Mouse (Mus musculus) 3134 (cell line): ENCODE data around the gene Col17a1.

Experiments
- DNase-seq: peaks from one replicate; pipeline ENCODE4 v3.0.0-alpha.2; 2011; ENCODE audit warnings: low spot score; ENCODE audit not compliant: insufficient read length; ENCODE audit errors: extremely low read depth

Gene Col17a1

DNA sequence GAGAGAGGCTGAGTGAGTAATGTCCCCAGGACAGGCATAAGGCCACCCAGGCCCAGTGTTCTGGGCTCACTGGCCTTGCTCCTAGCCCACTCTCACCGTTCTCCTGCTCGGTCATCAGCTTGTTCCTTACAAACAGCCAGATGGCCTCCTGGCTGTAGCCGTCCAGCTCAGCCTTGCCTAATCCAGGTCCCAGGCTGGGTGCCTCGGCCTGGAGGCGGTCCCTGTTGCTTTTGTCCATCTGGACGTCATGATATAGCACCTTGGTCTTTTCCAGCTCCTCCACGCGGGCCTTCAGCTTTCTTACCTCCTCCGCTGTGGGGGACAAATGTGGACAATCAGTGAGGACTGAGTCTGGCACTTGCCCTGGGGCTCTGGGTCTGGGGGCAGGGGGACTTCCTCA, 23.5 kb downstream of the Col17a1 start:
- DNase-seq = no peak

- no peak for DNase-seq
Measured at GRCm38 (mm10) chr19:47667601-47668000, 24.3 kb downstream of the Col17a1 start.

GRCm38 (mm10) chr19:47659765-47660408, 32.0 kb downstream of the Col17a1 start:
- DNase-seq = peak; percentile 58

GRCm38 (mm10) chr19:47658914-47659535, 32.9 kb downstream of the Col17a1 start:
- peak; percentile 61 for DNase-seq

DNA sequence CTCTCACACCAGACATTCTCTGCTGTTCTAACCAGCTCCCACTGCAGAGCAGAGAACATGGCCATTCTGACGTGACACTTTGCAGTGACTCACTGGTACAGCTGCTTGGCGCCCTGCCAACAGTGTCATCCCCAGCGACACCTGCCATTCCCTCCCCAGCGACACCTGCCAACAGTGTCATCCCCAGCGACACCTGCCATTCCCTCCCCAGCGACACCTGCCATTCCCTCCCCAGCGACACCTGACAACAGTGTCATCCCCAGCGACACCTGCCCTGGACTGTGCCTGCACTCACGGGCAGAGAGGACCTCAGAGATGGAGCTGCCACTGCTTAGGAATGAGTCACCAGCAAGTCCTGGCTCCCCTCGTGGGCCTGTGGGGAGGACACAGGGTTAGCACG, 37.0 kb downstream of the Col17a1 start:
- DNase-seq = peak; percentile 57

GRCm38 (mm10) chr19:47653173-47653572, 38.7 kb downstream of the Col17a1 start:
- DNase-seq = no peak

GRCm38 (mm10) chr19:47652255-47652654, 39.6 kb downstream of the Col17a1 start:
- DNase-seq = no peak

GRCm38 (mm10) chr19:47651160-47651480, 40.8 kb downstream of the Col17a1 start:
- DNase-seq = no peak

GRCm38 (mm10) chr19:47650366-47651159, 41.3 kb downstream of the Col17a1 start:
- DNase-seq = no peak

DNA sequence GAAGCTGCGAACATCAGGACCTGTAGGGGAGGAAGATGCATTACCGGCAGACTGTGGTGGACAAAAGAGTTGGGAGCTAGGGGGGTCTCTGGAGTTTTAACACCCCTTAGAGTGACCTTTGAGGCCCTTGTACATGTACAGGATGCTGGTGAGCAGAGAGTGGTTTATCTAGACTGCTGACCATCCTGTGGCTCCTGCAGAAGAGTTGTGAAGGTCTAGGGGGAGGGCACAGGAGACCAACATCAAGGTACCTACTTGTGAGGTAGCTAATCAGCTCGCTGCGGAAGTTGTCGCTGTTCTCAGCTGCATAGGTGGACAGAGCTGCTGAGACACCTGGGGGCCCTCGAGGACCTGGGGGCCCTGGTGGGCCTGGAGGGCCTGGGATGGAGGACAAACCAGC, 42.8 kb downstream of the Col17a1 start:
- DNase-seq = no peak

DNA sequence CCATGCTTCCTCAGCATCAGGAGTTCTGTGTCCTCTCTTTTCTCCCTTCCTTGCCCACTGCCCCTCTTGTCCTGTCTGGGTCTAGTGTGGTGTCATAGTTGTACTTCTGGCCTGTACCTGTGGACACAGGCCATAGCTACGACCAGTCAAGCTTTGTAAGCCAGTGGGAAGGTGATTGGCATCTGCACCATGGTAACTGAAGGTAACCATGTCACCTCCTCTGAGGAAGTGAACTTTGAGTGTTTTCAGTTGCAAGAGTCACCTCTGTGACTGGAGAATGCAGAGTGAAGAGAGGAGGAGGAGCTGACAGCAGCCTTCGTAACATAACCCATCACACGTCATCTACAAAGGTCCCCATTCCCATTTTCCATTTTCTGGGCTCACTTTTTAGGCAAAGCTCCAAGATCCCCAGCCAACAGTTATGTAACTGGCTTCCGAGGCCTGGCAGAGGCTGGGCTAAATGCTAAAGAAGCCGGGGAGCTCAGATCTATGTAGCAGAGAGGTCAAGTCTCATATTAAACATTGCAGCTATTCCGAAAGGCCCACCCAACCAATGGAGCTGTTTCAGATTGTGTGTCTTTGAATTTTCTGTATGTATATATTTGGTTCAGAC, 45.3 kb downstream of the Col17a1 start:
- no peak for DNase-seq

- no peak for DNase-seq
Measured at GRCm38 (mm10) chr19:47645583-47645982, 46.3 kb downstream of the Col17a1 start.

DNA sequence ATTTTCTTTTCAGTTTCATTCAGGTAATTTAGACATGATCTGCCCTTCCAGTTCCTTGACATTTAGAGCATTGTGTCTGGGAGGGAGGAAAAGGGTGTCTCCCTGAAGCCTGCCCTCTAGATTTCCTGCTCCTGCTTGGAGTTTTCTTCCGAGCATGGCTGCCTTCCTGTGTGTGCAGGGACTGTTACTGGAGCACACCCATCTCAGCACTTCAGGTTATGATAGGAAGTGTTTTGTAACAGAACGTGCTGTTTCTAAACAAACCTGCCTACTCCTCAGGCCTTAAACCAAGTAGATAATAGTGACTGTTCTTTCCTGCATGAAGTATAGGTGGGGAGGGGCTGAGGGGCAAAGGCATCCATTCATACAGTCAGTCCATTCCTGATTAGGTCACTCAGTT, 48.0 kb downstream of the Col17a1 start:
- no peak for DNase-seq

- DNase-seq = no peak
Measured at GRCm38 (mm10) chr19:47635380-47635779, 56.5 kb downstream of the Col17a1 start.

DNA sequence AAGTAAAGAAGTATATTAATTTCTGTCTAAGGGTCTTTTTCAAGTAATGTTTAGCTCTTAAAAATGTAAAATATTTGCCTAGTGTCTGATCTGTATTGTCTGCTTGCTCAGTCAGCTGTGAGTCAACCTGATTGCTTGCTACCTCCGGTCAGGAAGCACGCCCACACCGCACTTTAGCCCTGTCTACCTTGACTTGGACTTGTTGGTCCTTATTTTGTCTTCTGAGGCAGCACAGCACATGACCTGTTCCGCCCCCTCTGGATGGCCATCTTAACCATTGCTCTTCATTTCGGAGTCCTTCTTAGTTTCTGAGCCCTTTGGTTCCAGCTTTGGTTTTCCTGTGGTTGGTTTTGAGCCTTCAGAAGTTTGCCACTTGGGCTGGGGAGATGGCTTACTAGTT, 60.1 kb downstream of the Col17a1 start:
- DNase-seq = no peak

GRCm38 (mm10) chr19:47630381-47630780, 61.5 kb downstream of the Col17a1 start:
- no peak for DNase-seq

DNA sequence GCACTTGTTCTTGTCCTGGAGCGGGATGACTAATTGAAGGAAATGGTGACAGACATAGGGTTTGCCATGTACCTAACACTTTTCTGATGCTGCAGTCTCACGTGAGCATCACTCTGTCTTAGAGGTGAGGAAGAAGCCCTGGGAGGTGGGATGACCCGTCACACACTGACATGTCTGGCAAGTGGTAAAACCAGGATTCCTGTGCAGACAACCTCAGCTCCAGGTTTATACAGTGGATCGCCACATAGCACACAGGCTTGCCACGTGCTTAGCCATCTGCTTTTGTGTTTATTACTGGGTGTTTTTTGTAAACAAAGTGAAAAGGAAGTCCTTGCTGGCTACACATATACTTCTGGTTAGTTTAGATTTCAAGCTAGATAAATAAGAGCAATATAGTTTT, 62.8 kb downstream of the Col17a1 start:
- no peak for DNase-seq

GRCm38 (mm10) chr19:47627450-47627849, 64.4 kb downstream of the Col17a1 start:
- no peak for DNase-seq

- DNase-seq = no peak
Measured at GRCm38 (mm10) chr19:47624940-47625711, 66.8 kb downstream of the Col17a1 start.

DNA sequence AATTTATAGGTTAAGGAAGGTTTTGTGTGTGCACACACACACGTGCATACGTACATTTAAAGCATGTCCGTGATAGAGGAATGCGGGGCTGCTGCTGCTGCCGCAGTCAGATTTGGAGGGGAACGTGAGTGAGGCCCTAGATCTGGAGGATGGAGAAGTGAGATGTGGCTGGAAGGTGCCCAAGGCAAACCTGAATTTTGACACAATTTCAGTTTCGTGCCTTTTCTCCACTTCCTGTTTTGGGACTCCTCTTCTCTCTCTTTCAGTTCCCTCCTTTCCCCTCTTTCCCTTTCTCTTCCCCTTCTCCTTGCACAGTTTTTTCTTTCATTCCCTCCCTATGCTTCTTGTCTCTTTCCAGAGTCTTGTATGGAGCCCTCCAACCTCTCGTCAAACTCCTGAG, 70.4 kb downstream of the Col17a1 start:
- DNase-seq = no peak

DNA sequence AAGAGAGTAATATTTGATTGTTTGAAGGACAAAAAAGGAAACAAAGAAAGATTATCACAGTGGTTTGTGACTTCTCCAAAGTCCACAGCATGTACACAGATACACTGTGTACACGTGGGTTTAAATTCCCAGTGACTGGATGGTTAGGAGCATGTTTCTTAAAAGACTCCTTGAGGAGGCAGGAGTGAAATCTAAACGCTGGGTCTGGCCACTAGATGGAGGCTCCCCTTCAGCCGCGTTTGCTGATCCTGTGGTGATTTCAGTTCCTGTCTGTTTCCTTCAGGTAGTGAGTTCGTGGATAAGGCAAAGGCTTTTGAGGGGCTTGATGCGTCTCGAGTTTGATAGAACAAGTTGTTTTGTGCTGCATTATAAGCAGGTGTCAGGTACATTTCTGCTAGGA, 78.5 kb downstream of the Col17a1 start:
- DNase-seq = no peak
